Mouse (Mus musculus) stomach, embryonic 14.5 days (tissue): ENCODE results near the gene Slco1a1. TPM values are rescaled to one million over a fixed set of nuclear protein-coding genes. Genes with fewer than 3 reads are reported as not detected.

ENCODE experiments used
- ATAC-seq: fragments of 200-750 bp; cut with Nextera tagmentation; 2 replicates; pipeline ENCODE4 v1.8.0; 2017; ENCODE audit warnings: low read depth, moderate TSS enrichment; ENCODE audit not compliant: insufficient number of reproducible peaks, insufficient read depth, low FRiP score
- H3K27ac ChIP-seq: fragments of 300-500 bp; sonication (generic); 2 replicates; pipeline ENCODE4 v1.5.1; 2014; ENCODE audit warnings: mild to moderate bottlenecking, low read length, moderate library complexity, mixed read lengths
- H3K27me3 ChIP-seq: fragments of 300-500 bp; sonication (generic); 2 replicates; pipeline ENCODE4 v1.6.1; 2014; ENCODE audit warnings: low read length, control low read depth, mixed read lengths; ENCODE audit not compliant: control insufficient read depth, insufficient read depth
- H3K36me3 ChIP-seq: fragments of 300-500 bp; sonication (generic); 2 replicates; pipeline ENCODE4 v1.6.1; 2014; ENCODE audit warnings: mild to moderate bottlenecking, control low read depth, low read length, moderate library complexity, mixed read lengths; ENCODE audit not compliant: control insufficient read depth, insufficient read depth
- H3K4me1 ChIP-seq: fragments of 300-500 bp; sonication (generic); 2 replicates; pipeline ENCODE4 v1.6.1; 2014; ENCODE audit warnings: low read length, control low read depth, mixed read lengths; ENCODE audit not compliant: control insufficient read depth, insufficient read depth
- H3K4me2 ChIP-seq: fragments of 300-500 bp; sonication (generic); replicated peaks from 2 replicates; pipeline ENCODE4 v1.6.1; 2014; ENCODE audit warnings: low read depth, low read length, control low read depth
- H3K4me3 ChIP-seq: fragments of 300-500 bp; sonication (generic); 2 replicates; pipeline ENCODE4 v1.5.1; 2014; ENCODE audit warnings: low read depth, low read length, control low read depth
- H3K9ac ChIP-seq: fragments of 300-500 bp; sonication (generic); replicated peaks from 2 replicates; pipeline ENCODE4 v1.6.1; 2014; ENCODE audit warnings: low read depth, mild to moderate bottlenecking, control low read depth, low read length, moderate library complexity, mixed read lengths
- H3K9me3 ChIP-seq: fragments of 300-500 bp; sonication (generic); 2 replicates; pipeline ENCODE4 v1.6.1; 2016; ENCODE audit warnings: low read depth, low read length, control low read depth; ENCODE audit not compliant: control insufficient read depth
- WGBS: fragments of 180-500 bp; shearing (Covaris S2); extraction: QIAGEN DNeasy Blood & Tissue Kit; methylation state at CpG from one replicate; pipeline ENCODE4 v1.1.7; 2014; 5-methylcytosine and 5-hydroxymethylcytosine counted together
- polyA plus RNA-seq: library from polyadenylated mRNA; unstranded; fragments of >200 nt; fragmentation: Nextera tagmentation; extraction: Ambion mirVana; gene quantifications from 2 replicates; pipeline ENCODE4 v1.2.1, GENCODE M21; 2014

The Slco1a1 gene
- not detected in 2 replicates for polyA plus RNA-seq

GRCm38 (mm10) chr6:141946862-141947261 lies at the start of gene Slco1a1:
Gene Slco1a1 (minus strand): TSS chr6:141946962.
- Histone ChIP-seq H3K4me3 (no peak within 1 kb of the TSS), H3K27ac (no peak within 1 kb of the TSS), H3K9me3 (no peaks in the 10 kb centered on the region), H3K9ac (no peak within 1 kb of the TSS), H3K36me3 (no peaks in the 10 kb centered on the region), H3K4me1 (no peaks in the 10 kb centered on the region), H3K27me3 (no peaks in the 10 kb centered on the region), H3K4me2 (no peak within 1 kb of the TSS)
- no peak for ATAC-seq

- H3K4me1 ChIP-seq = no peaks in the 10 kb centered on the region
- no peak overlapping the region for H3K27ac ChIP-seq
- H3K9me3 ChIP-seq = no peaks in the 10 kb centered on the region
- 98% methylated on average over 6 of the region's 6 CpGs for WGBS
- H3K4me3 ChIP-seq = no peak overlapping the region
- no peak overlapping the region for H3K9ac ChIP-seq
- no peaks in the 10 kb centered on the region for H3K27me3 ChIP-seq
- H3K36me3 ChIP-seq = no peaks in the 10 kb centered on the region
- no peak overlapping the region for H3K4me2 ChIP-seq
- no peak for ATAC-seq
These were observed 40.0 kb upstream of the Slco1a1 start for GRCm38 (mm10) chr6:141986772-141987171.

GRCm38 (mm10) chr6:141984644-141985043 lies 37.9 kb upstream of the Slco1a1 start:
- H3K36me3 ChIP-seq = no peaks in the 10 kb centered on the region
- WGBS = 73% methylated on average over 3 of the region's 3 CpGs
- H3K4me1 ChIP-seq = no peaks in the 10 kb centered on the region
- H3K27me3 ChIP-seq = no peaks in the 10 kb centered on the region
- no peak overlapping the region for H3K27ac ChIP-seq
- no peaks in the 10 kb centered on the region for H3K9me3 ChIP-seq
- no peak overlapping the region for H3K4me2 ChIP-seq
- no peak for ATAC-seq
- no peak overlapping the region for H3K4me3 ChIP-seq
- no peak overlapping the region for H3K9ac ChIP-seq

DNA sequence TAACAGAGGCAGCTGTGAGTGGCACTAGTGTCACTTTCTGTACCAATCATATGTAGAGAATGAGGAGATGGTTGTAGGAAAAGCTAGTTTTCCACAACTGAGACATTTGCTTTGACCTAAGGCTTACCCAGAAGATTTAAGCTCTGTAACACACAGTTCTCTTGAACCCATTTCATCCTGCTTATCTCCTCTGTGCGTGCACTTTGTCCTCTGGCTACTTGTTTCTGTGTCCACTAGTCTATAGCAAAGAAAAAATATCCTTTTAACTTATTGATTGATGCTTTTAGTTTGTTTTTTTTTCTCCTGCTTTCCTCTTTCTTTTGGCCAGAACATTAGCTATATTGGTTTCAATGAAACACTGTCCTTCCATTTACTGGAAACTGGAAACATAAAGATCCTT lies 15.7 kb upstream of the Slco1a1 start:
- WGBS = 69% methylated on average over 1 of the region's 1 CpGs
- no peak for ATAC-seq
- H3K36me3 ChIP-seq = no peaks in the 10 kb centered on the region
- H3K27me3 ChIP-seq = no peaks in the 10 kb centered on the region
- no peak overlapping the region for H3K27ac ChIP-seq
- no peak overlapping the region for H3K9ac ChIP-seq
- H3K9me3 ChIP-seq = no peaks in the 10 kb centered on the region
- H3K4me3 ChIP-seq = no peak overlapping the region
- no peaks in the 10 kb centered on the region for H3K4me1 ChIP-seq
- no peak overlapping the region for H3K4me2 ChIP-seq

DNA sequence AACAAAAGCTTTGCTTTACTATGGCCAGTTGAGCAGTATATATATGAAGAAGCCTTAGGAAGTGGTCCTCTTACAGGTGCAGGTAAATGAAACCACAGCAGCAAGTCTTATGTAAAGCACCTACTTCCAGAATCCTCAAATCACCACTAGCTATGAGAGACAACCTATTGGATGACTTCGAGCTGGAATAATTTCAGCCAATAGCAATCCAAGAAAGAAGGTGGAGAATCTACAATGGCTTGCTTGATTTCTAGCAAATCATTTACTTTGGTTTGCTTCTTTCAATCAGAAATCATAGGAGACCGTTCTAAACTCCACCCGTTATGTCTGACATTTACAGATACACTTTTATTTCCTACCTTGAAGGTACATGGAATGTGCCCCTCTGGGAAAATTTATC lies 15.1 kb upstream of the Slco1a1 start:
- ATAC-seq = no peak
- H3K4me1 ChIP-seq = no peaks in the 10 kb centered on the region

DNA sequence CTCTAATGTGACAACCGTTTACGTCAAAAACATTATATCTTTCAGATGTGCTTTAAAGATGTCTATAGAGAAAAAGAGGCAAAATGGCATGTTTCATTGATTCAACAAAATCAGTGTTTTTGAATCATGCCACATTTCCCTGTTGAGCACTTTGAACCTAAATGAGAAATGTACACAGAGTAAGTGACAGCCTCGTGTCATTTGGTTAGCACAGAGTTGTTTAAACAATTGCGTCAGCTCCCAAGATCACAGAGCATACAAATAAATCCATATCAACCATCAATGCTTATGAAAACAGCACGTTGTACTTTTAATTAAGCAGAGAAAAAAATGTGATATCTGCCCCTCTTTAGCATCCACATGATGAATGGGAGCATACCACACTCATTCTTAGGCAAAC lies 13.7 kb upstream of the Slco1a1 start:
- Histone ChIP-seq H3K27ac (no peak overlapping the region), H3K9ac (no peak overlapping the region), H3K27me3 (no peaks in the 10 kb centered on the region), H3K4me2 (no peak overlapping the region), H3K9me3 (no peaks in the 10 kb centered on the region), H3K36me3 (no peaks in the 10 kb centered on the region), H3K4me3 (no peak overlapping the region), H3K4me1 (no peaks in the 10 kb centered on the region)
- no peak for ATAC-seq
- WGBS = 43% methylated on average over 5 of the region's 5 CpGs

More for the DNA sequence above, 15.1 kb upstream of the Slco1a1 start:
- Histone ChIP-seq H3K27ac (no peak overlapping the region), H3K9ac (no peak overlapping the region), H3K4me3 (no peak overlapping the region), H3K27me3 (no peaks in the 10 kb centered on the region), H3K9me3 (no peaks in the 10 kb centered on the region), H3K36me3 (no peaks in the 10 kb centered on the region), H3K4me2 (no peak overlapping the region)
- 90% methylated on average over 3 of the region's 3 CpGs for WGBS

- WGBS = 86% methylated on average over 1 of the region's 1 CpGs
- H3K9ac ChIP-seq = no peak overlapping the region
- no peak for ATAC-seq
- H3K4me3 ChIP-seq = no peak overlapping the region
- no peak overlapping the region for H3K27ac ChIP-seq
- H3K4me1 ChIP-seq = no peaks in the 10 kb centered on the region
- H3K36me3 ChIP-seq = no peaks in the 10 kb centered on the region
- H3K4me2 ChIP-seq = no peak overlapping the region
- H3K27me3 ChIP-seq = no peaks in the 10 kb centered on the region
- H3K9me3 ChIP-seq = no peaks in the 10 kb centered on the region
These were observed 6.3 kb downstream of the Slco1a1 start for GRCm38 (mm10) chr6:141940451-141940850.

DNA sequence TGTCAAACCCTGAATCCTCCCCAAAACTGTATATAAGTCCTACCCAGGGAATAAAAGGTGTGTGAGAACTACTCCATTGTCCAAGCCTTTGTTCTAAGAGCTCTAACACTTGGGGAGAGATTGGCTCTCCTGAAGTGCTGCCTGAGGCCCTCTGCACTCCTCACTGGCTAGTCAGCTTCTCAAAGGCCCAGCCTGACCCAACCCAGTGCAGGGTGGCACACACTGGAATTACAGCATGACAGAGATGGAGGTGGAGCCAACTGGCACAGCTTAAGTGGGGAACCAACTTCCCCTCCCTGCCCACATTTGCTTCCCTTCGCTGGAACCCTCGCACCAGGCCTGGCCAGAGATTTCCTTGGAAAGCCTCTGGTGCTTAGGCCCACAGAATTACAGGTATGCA lies 48.6 kb downstream of the Slco1a1 start:
- ATAC-seq = no peak
- no peak overlapping the region for H3K27ac ChIP-seq
- 76% methylated on average over 2 of the region's 2 CpGs for WGBS
- H3K9ac ChIP-seq = no peak overlapping the region
- H3K36me3 ChIP-seq = no peaks in the 10 kb centered on the region
- no peaks in the 10 kb centered on the region for H3K27me3 ChIP-seq
- H3K9me3 ChIP-seq = no peaks in the 10 kb centered on the region
- H3K4me2 ChIP-seq = no peak overlapping the region
- H3K4me3 ChIP-seq = no peak overlapping the region
- no peaks in the 10 kb centered on the region for H3K4me1 ChIP-seq

GRCm38 (mm10) chr6:141889723-141890122 lies 57.0 kb downstream of the Slco1a1 start:
- Histone ChIP-seq H3K4me3 (no peak overlapping the region), H3K9me3 (no peaks in the 10 kb centered on the region), H3K27me3 (no peaks in the 10 kb centered on the region), H3K4me2 (no peak overlapping the region), H3K27ac (no peak overlapping the region), H3K36me3 (no peaks in the 10 kb centered on the region), H3K9ac (no peak overlapping the region), H3K4me1 (no peaks in the 10 kb centered on the region)
- WGBS = 31% methylated on average over 2 of the region's 2 CpGs
- no peak for ATAC-seq
